Mouse (Mus musculus) ES-Bruce4 (cell line): ENCODE data around the gene Nr5a1. TPM values are rescaled to one million over a fixed set of nuclear protein-coding genes. Genes with fewer than 3 reads are reported as not detected.

Experiments used
- H3K27ac ChIP-seq: 2 replicates; pipeline ENCODE4 v1.5.1; 2012; ENCODE audit warnings: low read length, inconsistent platforms; ENCODE audit not compliant: insufficient read depth
- H3K27me3 ChIP-seq: 2 replicates; pipeline ENCODE4 v1.6.1; 2012; ENCODE audit warnings: mild to moderate bottlenecking, low read length, inconsistent platforms; ENCODE audit not compliant: control insufficient read depth, poor library complexity, insufficient read depth, severe bottlenecking
- H3K36me3 ChIP-seq: 2 replicates; pipeline ENCODE4 v1.6.1; 2012; ENCODE audit warnings: inconsistent platforms, mild to moderate bottlenecking, low read length, moderate library complexity; ENCODE audit not compliant: control insufficient read depth, poor library complexity, insufficient read depth, severe bottlenecking
- H3K4me1 ChIP-seq: one replicate; pipeline ENCODE4 v1.8.1; 2011; ENCODE audit warnings: low read length; ENCODE audit not compliant: control insufficient read depth, insufficient read depth
- H3K4me3 ChIP-seq: 2 replicates; pipeline ENCODE4 v1.5.1; 2011; ENCODE audit warnings: low read depth, mild to moderate bottlenecking, low read length
- H3K9ac ChIP-seq: 2 replicates; pipeline ENCODE4 v1.6.1; 2012; ENCODE audit warnings: low read depth, mild to moderate bottlenecking, inconsistent platforms; ENCODE audit not compliant: poor library complexity, severe bottlenecking
- H3K9me3 ChIP-seq: replicated peaks from 2 replicates; pipeline ENCODE4 v1.6.1; 2012; ENCODE audit warnings: mild to moderate bottlenecking, low read length, inconsistent platforms; ENCODE audit not compliant: control insufficient read depth, poor library complexity, insufficient read depth, severe bottlenecking
- CTCF ChIP-seq: IDR thresholded peaks from one replicate; pipeline ENCODE4 v1.8.1; 2011; ENCODE audit warnings: low read depth, low read length
- EP300 ChIP-seq: IDR thresholded peaks from 2 replicates; pipeline ENCODE4 v1.6.1; 2011; ENCODE audit warnings: low read depth, low read length; ENCODE audit not compliant: insufficient read depth
- POLR2A ChIP-seq: IDR thresholded peaks from one replicate; pipeline ENCODE4 v1.8.1; 2011; ENCODE audit warnings: low read length; ENCODE audit not compliant: insufficient read depth
- polyA plus RNA-seq: library from polyadenylated mRNA; stranded (reverse); fragments of >200 nt; gene quantifications from 2 replicates; pipeline ENCODE4 v1.2.4, GENCODE M21; 2011; ENCODE audit warnings: low read depth; ENCODE audit not compliant: missing spikeins, insufficient read depth, insufficient read length

Nr5a1 gene
- polyA plus RNA-seq, 1 experiment: not detected

GRCm38 (mm10) chr2:38700177-38700576 lies 14.2 kb downstream of the Nr5a1 start:
- H3K27ac ChIP-seq: no peak overlapping the region
- H3K4me3 ChIP-seq: no peak overlapping the region
- H3K27me3 ChIP-seq: no peaks in the 10 kb centered on the region
- no peaks in the 10 kb centered on the region for H3K36me3 ChIP-seq
- TF ChIP-seq POLR2A: no peak
- TF ChIP-seq CTCF: no peak
- TF ChIP-seq EP300: no peak
- H3K9me3 ChIP-seq: no peaks in the 10 kb centered on the region
- H3K4me1 ChIP-seq: peaks cover 5% of the 10 kb centered on the region
- H3K9ac ChIP-seq: no peak overlapping the region

- no peaks in the 10 kb centered on the region for H3K9me3 ChIP-seq
- H3K9ac ChIP-seq: no peak overlapping the region
- no peak overlapping the region for H3K4me3 ChIP-seq
- H3K27ac ChIP-seq: no peak overlapping the region
- H3K36me3 ChIP-seq: no peaks in the 10 kb centered on the region
- no peaks in the 10 kb centered on the region for H3K27me3 ChIP-seq
- peaks cover 5% of the 10 kb centered on the region for H3K4me1 ChIP-seq
- no peak for TF ChIP-seq POLR2A
- no peak for TF ChIP-seq CTCF
- TF ChIP-seq EP300: no peak
Observed at GRCm38 (mm10) chr2:38698623-38699022, 15.7 kb downstream of the Nr5a1 start.

GRCm38 (mm10) chr2:38697128-38698120 lies 16.9 kb downstream of the Nr5a1 start:
- no peak overlapping the region for H3K27ac ChIP-seq
- H3K9me3 ChIP-seq: no peaks in the 10 kb centered on the region
- no peaks in the 10 kb centered on the region for H3K27me3 ChIP-seq

GRCm38 (mm10) chr2:38695770-38696169 lies 18.6 kb downstream of the Nr5a1 start:
- Histone ChIP-seq H3K36me3 (no peaks in the 10 kb centered on the region), H3K27ac (no peak overlapping the region), H3K4me1 (peaks cover 5% of the 10 kb centered on the region), H3K27me3 (no peaks in the 10 kb centered on the region), H3K9ac (no peak overlapping the region), H3K4me3 (no peak overlapping the region), H3K9me3 (no peaks in the 10 kb centered on the region)
- TF ChIP-seq EP300: no peak
- no peak for TF ChIP-seq POLR2A
- no peak for TF ChIP-seq CTCF

More at GRCm38 (mm10) chr2:38697128-38698120, 16.9 kb downstream of the Nr5a1 start:
- H3K36me3 ChIP-seq: no peaks in the 10 kb centered on the region
- no peak for TF ChIP-seq EP300
- no peak for TF ChIP-seq CTCF
- TF ChIP-seq POLR2A: no peak
- no peak overlapping the region for H3K4me3 ChIP-seq
- peaks cover 5% of the 10 kb centered on the region for H3K4me1 ChIP-seq
- H3K9ac ChIP-seq: no peak overlapping the region

- no peaks in the 10 kb centered on the region for H3K4me1 ChIP-seq
- TF ChIP-seq CTCF (peak; percentile 91), POLR2A (no peak)
- H3K27me3 ChIP-seq: no peaks in the 10 kb centered on the region
- H3K27ac ChIP-seq: no peak overlapping the region
- H3K4me3 ChIP-seq: no peak overlapping the region
- no peaks in the 10 kb centered on the region for H3K36me3 ChIP-seq
- H3K9ac ChIP-seq: no peak overlapping the region
- H3K9me3 ChIP-seq: no peaks in the 10 kb centered on the region
Observed at GRCm38 (mm10) chr2:38691542-38691941, 22.8 kb downstream of the Nr5a1 start.

GRCm38 (mm10) chr2:38689881-38690280 lies 24.5 kb downstream of the Nr5a1 start:
- H3K4me3 ChIP-seq: no peak overlapping the region
- H3K9me3 ChIP-seq: no peaks in the 10 kb centered on the region
- no peaks in the 10 kb centered on the region for H3K4me1 ChIP-seq
- no peaks in the 10 kb centered on the region for H3K27me3 ChIP-seq
- TF ChIP-seq EP300 (no peak), CTCF (no peak), POLR2A (no peak)
- no peaks in the 10 kb centered on the region for H3K36me3 ChIP-seq
- H3K27ac ChIP-seq: no peak overlapping the region
- no peak overlapping the region for H3K9ac ChIP-seq
